Mouse (Mus musculus) large intestine, adult 2 months (tissue): ENCODE measurements at regions not wholly inside any gene's neighbourhood (a gene's known extent, or its start where the extent isn't known, plus 50 kb on each side); places are given as distances from the start of the nearest gene placed in this dataset.

Source experiments
- DNase-seq: peaks from one replicate; pipeline ENCODE4 v3.0.0-alpha.2; 2012; ENCODE audit warnings: low read depth, low spot score
- WGBS: fragments of 180-500 bp; shearing (Covaris S2); methylation state at CpG from one replicate; pipeline ENCODE4 v1.1.7; 2018; 5-methylcytosine and 5-hydroxymethylcytosine counted together

DNA sequence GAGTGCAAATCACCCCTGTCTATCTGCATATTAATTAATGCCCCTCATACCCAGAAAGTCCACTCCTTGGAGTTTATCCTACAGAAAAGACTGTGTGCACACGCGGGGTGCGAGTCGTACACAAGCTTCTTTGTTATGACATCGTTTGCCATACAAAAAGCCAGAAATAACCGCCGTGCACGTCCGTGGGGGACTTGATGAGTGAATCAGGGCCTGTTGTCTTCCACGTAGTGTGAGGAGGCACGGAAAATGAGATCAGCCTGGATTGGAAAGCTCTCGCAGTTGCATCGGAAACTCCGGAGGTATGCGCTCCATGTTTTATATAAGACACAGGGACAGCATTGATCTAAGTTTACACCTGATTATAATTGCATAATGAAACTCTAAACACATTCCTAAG, 120.3 kb downstream of the Etnk1 start:
- WGBS, result 89% methylated on average over 15 of the region's 15 CpGs
- DNase-seq, result no peak

DNA sequence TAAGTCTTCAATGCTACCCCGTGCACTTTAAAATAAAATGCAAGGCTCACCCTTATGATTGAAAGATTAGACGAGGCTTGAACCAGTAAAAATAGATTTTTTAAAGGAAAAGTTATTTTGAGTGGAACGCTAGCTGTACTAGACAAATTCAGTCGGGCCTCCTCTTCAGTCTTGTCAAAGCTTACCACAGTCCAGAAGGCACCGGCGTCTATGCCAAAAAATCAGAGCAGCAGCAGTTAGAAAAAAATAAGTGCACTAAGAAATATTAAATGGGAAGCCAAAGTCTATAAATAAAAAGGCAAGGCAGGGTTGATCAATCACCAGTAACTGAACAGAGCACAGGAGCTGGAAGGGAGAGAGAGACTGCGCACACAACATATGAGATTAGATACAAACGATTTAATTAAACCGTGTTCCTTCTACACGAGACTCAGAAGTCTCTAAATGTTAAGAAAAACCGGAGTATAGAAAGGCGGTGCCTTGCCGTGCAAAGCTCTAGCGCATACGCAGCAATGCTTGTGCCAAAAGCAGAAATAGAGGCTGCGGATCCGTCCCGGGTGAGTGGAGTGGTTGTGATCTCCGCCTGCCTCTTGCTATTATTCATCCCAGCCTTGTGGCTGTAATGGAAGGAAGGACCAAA, 121.6 kb downstream of the Etnk1 start:
- no peak for DNase-seq
- 87% methylated on average over 19 of the region's 19 CpGs for WGBS

DNA sequence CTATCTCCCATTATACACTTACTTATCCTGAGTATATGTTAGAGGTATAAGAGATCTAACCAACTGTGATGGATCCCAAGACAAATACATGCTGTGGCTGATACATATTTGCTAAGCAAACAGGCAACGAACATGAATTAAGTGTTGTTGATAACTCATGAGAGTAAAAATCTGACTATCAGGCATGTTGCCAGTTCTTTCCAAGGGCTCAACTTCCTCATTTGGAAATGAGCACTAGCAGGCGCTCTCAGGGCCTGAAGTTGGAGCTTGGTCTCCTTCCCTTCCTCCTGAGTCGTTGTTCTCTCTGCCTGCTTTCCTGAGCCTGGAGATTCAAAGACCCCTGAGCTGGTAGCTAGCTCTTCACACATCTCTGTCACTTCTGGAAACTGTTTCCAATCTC, 126.6 kb downstream of the Etnk1 start:
- 36% methylated on average over 3 of the region's 3 CpGs for WGBS
- no peak for DNase-seq

DNA sequence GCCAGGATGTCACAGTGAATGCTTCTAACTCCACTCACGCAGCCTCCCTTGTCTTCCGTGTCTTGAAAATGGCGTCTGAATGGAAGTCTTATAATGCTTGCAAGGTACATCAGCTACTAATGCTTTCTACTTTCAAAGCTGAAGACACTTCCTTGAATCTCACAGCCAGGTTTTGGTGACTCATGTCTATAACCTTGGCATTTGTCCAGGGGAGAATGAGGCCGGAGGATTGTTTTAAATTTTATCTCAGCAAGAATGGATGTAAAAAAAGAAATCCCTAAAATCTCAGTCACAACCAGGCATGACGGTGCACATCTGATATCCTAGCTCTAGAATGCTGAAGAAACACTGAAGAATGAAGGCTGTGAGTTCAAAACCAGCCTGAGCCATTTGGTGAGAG, 131.4 kb downstream of the Etnk1 start:
- no peak for DNase-seq
- WGBS, result 60% methylated on average over 5 of the region's 5 CpGs

DNA sequence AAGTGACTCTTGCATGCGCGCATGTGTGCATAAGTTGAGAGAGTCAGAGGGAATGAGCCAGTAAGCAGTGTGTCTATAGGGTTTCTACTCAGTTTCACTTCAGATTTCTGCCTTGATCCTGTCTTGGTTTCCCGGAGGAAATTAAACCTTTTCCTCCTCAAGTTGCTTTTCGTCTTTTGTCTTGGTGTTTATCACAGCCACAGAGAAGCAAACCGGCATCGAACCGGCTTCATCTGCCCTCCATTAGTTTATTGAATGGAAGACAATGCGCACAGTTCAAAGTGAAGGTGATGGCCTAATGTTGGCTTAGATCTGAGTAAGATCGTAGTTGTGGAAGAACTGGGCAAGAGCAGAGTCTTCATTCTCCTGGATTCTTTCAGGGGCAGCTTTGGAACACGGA, 134.4 kb downstream of the Etnk1 start:
- 95% methylated on average over 10 of the region's 10 CpGs for WGBS
- DNase-seq, result no peak

DNA sequence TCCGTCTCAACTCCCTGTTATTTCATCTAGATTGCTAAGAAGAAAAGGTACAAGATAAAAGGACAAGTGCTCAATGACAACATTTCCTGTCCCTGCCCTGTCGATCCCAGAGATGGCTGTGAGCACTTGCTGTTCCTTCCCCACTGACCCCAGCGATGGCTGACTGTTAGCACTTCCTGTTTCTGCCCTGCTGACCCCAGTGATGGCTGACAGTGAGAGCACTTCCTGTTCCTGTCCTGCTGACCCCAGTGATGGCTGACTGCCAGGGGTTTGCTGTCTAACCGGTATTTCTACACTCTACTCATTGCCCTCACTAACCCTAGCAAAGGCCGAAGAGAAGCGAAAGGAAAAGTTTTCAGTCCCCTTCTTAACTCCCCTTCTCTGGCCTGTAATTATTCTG, 140.3 kb downstream of the Etnk1 start:
- WGBS, result 45% methylated on average over 6 of the region's 6 CpGs
- DNase-seq, result no peak

DNA sequence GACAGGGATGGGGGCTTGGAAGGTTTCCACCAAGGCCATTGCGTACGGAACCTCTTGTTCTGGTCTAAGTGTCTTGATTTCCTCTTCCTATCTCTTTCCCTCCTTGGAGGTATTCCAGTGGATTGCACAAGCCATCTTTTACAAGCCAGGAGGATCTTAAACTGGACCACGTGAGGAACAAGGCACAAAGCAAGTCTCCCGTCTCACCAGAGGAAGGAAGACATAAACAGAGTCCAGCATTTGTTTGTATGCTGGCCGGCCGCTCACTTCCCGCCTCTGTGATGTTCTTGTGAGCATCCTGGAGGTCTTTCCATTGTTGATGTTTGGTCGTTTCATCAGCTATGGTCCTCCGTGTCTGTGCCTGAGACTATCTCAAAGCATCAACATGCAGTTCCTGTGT, 148.8 kb downstream of the Etnk1 start:
- WGBS, result 43% methylated on average over 9 of the region's 9 CpGs
- DNase-seq, result no peak

DNA sequence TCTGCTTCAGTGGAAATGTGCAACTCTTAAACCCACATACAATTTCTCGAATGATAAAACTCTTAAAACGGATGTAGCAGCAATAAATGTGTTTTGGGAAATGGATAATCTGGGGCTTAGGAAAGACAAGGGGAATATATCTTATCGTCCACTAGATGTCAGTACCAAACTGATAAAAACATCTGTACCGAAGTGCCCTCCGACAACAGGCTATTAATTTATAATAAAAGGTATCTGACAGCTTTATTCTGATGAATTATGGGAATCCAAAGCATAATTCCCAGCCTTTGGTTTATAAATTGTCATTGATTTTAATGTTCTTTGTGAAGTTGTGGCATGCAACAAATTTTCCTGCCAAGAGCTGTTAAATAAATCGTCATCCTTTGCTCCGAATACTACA, 153.4 kb downstream of the Etnk1 start:
- WGBS, result 34% methylated on average over 7 of the region's 7 CpGs

DNA sequence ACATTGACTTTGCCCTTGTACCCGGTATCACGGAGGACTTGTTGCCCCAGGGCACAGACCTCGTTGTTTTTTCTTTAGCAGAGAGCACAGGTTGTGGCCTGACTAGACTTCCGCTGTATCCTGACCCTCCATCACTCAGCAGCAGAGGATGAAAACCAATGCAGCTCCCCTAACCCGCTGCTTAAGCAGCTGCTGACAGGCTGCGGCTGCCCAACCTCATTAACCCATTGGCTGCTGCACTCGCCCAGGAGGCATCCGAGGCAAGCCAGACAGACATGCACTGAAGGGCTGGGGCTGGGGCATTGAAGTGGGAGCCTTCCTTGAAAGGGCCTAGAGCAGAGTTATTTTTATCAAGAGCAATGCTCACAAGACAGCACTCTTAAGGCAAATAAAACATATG, 157.6 kb downstream of the Etnk1 start:
- no peak for DNase-seq
- WGBS, result 60% methylated on average over 8 of the region's 8 CpGs

More for the DNA sequence above, 153.4 kb downstream of the Etnk1 start:
- no peak for DNase-seq

DNA sequence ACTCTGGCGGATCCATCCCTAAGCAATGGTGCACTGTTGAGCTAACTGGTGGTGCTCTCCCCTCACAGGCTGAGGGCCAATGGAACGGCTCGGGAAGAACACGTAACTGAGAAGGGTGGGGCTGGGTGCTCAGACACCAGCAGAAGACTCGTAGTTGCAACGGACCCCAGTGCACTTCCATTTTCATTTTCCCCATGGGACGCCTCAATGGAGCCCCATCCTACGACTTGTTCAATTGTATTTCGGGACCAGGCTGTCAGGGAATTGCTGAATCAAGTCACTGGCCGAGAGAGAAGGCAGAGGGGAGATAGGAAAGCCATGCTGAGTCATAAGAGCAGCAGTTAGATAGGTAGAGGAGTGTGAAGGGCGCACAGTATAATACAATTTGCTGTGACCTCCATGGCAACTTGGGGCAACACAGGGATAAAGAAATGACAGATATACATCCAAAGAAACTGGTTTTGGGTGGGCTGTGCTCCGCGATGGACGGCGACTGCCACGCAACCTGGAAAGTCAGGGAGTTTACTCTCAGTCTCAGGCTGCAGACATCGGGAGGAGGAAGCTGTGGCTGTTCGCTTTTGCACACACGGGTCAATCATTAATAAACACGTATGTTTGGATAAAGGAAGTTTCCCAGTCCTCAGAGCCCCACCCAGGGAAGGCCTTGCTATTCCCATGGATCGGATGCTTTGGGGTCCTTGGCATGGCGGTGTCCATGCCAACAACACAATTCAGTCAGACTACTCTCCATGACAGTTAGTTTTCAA, 160.1 kb downstream of the Etnk1 start:
- DNase-seq, result no peak
- WGBS, result 44% methylated on average over 22 of the region's 22 CpGs

DNA sequence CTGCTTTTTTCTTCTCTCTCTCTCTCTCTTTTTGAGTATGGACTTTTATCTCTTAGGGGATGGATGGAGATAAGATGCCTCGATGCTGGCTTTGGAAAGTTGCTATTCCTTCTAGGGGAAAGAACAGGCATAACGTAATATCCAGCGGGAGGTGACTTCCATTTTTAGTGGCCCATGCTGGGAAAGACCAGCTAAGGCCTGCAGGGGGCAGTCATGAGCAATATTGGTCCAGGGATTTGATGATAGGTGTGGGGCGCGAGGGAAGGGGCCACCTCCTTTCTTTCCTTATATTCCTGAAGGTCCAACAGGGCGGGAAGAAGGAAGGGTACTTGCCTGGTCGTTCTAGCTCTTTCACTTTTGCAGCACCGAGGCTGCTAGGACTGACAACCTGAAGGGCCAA, 160.8 kb downstream of the Etnk1 start:
- DNase-seq, result no peak
- WGBS, result 86% methylated on average over 8 of the region's 8 CpGs

DNA sequence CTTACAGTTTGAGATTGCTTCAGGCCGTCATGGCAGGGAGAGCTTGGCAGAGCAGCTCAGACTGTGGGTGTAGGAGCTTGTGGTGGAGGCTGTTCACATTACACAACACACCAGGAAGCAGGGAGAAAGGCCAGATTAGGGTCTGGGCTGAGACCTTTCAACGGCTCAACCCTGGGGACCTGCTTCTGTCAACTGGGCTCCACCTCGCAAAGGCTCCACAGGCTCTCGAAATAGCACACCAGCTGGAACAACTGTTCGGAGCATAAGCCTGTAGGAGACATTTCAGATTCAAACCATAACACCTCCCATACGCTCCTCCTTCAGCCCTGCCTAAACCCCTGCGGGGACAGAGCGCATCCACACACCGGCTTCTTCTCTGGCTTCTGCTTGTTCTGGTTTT, 161.2 kb downstream of the Etnk1 start:
- 86% methylated on average over 9 of the region's 9 CpGs for WGBS
- no peak for DNase-seq

DNA sequence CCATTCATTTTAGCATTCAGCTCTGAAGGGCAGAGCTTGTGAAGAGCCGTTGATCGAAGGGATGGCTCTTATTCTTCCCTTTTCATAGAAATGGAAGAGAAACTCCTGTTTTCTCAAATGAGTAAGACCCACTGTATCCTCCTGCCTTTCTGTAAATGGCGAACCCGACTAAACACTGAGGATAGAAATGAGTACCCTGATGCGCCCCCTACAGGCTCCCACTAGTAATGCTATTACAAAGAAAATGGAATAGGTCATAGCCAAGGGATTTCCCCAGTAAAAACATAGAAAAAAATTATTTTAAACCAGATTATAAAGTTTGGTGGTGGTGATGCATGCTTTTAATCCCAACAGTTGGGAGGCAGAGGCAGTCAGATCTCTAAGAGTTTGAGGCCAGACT, 162.1 kb downstream of the Etnk1 start:
- no peak for DNase-seq
- WGBS, result 82% methylated on average over 5 of the region's 5 CpGs

DNA sequence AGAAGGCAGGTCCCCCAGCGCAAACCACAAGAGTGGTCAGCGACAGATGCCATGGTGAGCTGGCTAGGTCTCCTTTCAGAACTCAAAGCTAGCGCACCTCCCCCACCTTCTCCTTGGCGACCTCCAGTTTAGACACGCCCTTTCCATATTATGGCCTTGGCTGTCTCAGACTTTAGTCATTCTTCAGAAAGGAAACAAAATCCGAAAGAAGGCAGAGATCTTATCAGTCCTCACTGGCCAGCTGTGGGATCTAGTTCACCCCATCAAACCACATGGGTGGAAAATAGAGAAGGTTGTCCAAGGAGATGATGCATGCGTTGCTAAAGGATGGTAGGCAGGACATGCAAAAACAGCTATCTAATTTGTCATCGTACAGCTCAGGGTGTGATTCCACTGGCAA, 166.5 kb downstream of the Etnk1 start:
- no peak for DNase-seq
- WGBS, result 74% methylated on average over 8 of the region's 8 CpGs

DNA sequence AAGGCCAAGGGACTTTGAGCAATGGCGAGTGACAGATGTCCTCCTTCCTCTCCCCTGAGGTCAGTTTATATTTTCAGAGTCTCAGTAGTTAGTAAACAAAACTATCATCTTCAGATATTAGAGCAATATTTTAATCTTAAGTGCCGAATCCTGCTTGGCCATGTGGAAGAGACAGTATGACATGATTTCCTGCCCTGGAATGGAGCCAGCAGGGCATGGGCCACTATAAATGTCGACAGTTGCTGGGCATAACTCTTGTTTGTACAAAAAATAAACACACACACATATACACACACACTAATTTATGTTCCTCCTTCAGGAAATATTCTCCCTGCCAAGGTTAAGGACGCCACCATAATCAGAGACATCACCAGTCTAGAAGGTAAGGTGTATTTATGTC, 169.6 kb downstream of the Etnk1 start:
- 45% methylated on average over 4 of the region's 4 CpGs for WGBS
- DNase-seq, result no peak

DNA sequence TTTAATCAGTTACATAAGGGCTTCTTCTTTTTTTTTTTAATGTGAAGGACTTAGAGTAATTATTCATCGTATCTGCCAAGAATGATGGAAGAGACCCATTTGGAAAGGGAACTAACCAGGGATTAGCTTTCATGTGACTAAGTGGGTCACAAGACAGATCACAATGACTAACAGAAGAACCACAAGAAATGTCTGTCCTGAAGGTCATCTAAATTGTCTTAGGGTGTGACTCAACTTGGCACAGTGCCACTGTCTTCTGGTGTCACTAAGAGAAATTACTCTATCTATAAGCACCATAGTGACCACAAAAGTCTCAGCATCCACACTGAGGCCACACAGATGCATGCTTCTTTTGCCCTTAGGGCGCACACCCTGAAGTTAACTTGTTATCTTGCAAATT, 182.0 kb downstream of the Etnk1 start:
- no peak for DNase-seq
- WGBS, result 84% methylated on average over 2 of the region's 2 CpGs

DNA sequence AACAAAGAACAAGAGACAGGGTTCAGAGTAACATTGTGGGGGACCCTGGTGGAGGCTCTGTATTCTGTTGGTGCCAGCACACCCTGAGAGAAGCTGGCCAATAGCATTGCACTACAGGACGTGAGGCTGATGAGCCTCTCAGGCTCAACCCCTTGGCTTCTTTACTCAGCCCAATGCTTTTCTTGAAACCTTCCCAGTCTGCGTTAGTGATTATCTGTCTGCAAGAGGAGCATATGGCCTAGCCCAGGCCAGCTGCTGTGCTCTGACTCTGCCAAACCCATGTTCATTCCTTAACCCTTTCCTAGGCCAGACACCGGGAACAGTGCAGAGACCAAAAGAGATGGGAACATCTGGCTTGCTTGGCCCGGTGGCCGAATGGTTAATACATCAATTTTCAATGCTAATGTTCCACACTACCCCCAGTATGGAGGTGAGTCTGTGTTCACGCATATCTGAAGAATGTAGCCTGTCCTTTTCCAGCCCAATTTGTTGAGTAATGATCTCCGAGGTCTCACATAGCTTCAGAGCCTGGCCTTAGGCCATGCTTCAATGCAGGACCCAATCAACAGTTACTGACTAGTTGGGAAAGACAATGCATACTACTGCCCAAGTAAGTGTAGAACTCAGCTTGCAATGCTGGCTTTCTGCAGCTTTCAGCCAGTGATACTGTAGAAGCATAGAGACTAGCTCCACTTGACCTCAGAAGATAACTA, 192.5 kb downstream of the Etnk1 start:
- 79% methylated on average over 7 of the region's 7 CpGs for WGBS
- DNase-seq, result no peak

DNA sequence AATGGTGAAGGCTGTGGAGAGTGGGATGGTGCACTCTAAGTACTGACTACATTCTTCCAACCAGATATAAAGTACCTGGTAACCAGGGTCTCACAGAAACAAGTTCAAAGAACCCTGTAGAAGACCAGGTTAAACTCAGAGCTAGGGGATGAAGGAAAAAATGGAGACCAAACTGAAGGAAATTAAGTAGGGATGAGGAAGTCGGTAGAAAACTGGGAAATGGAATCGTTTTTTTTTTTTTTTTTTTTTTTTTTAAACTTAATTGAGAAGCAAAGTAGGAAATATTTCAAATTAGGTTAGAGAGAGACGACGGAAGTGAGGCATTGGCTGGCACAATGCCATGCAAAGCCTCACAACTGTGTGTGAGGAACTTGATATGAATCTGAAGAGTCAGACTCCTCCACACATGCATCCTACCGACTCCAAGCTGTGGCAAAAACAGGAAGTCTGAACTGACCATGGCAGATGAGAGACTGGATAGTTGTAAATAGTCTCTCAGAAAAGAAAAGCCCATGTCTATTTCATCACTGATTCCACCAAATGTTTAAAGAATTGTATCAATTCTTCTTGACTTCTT, 194.2 kb downstream of the Etnk1 start:
- 72% methylated on average over 5 of the region's 5 CpGs for WGBS
- no peak for DNase-seq

DNA sequence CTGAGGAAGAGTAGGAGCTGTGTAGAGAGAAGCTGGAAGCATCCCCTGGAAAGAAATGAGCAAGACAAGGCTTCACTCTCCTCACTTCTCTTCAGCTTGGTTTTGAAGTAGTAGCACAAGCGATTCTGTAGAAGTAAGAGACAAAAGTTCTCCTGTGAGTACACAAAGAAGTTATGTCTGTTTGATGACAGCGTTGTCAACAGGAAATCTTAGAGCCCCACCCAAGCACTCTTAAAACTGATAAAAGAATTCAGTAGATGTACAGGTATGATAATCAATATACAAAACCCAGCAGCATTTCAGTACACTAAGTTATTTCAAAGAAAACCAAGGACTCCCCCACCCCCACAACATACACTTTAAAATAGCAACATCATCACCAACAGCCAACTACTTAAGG, 194.9 kb downstream of the Etnk1 start:
- 80% methylated on average over 2 of the region's 2 CpGs for WGBS
- no peak for DNase-seq

DNA sequence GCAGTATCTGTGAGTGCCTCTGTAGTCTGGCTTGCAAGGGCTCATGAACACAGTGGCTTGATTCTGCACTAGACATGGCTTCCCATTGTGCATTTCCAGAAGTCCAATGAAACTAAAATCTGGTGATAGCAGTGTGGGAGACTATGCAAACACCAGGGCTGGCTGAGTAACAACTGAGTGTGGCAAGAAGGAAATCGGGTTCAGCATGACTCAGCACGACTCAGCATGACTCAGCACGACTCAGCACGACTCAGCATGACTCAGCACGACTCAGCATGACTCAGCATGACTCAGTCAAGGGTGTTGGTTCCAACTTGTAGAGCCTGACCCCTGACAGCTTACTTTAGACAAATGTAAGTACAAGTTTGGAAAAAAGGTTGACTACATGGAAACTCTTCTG, 198.8 kb downstream of the Etnk1 start:
- no peak for DNase-seq
- WGBS, result 88% methylated on average over 5 of the region's 5 CpGs

DNA sequence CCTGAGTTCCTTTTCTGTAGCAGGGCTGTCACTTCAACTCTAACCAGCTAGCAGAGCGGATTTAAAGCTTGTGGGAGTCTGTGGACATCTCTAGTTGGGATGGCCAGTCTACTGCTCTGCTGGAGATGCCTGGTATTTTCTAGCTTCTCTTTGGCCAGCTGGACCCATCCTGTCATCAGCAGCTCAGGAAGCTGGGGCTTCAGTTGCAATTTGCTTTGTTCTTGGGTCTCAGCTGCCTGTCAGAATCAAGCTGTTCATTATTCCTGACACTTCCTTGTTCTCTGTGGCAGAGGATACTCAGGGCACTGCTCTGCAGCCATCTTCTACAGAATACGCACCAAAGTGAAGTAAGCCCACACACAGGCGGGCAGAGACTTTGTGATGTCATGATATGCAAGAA, 200.8 kb downstream of the Etnk1 start:
- no peak for DNase-seq
- WGBS, result 85% methylated on average over 3 of the region's 3 CpGs
